Mouse (Mus musculus) ES-E14 (cell line): ENCODE data around the gene Gngt2. TPM values are rescaled to one million over a fixed set of nuclear protein-coding genes. Genes with fewer than 3 reads are reported as not detected.

Experiments used
- DNase-seq: peaks from one replicate; pipeline ENCODE4 v3.0.0-alpha.2; 2013; ENCODE audit warnings: low read depth, low spot score
- H3K27ac ChIP-seq: 2 replicates; pipeline ENCODE4 v1.5.1; 2012; ENCODE audit warnings: low read depth, mild to moderate bottlenecking, low read length, moderate library complexity, mixed read lengths; ENCODE audit not compliant: poor library complexity, insufficient read depth, severe bottlenecking
- H3K36me3 ChIP-seq: 2 replicates; pipeline ENCODE4 v1.6.1; 2012; ENCODE audit warnings: mild to moderate bottlenecking, low read length, moderate library complexity, mixed read lengths; ENCODE audit not compliant: control insufficient read depth, poor library complexity, insufficient read depth, severe bottlenecking
- H3K4me1 ChIP-seq, 2 experiments: fragments of 150-350 bp in 1 of 2; sonication (generic) in 1 of 2; 2 replicates each; pipeline ENCODE4 v1.6.1; 2012; ENCODE audit warnings: low read length in 2 of 2, mild to moderate bottlenecking in 1 of 2, mixed read lengths in 1 of 2; ENCODE audit not compliant: control insufficient read depth in 2 of 2, insufficient read depth in 2 of 2, poor library complexity in 1 of 2
- H3K4me3 ChIP-seq, 2 experiments: fragments of 150-350 bp in 1 of 2; sonication (generic) in 1 of 2; 2 replicates each; pipeline ENCODE4 v1.5.1; 2012; ENCODE audit warnings: low read length in 2 of 2, low read depth in 1 of 2, mild to moderate bottlenecking in 1 of 2, mixed read lengths in 1 of 2; ENCODE audit not compliant: insufficient read depth in 1 of 2, poor library complexity in 1 of 2, severe bottlenecking in 1 of 2
- H3K9ac ChIP-seq: 2 replicates; pipeline ENCODE4 v1.6.1; 2012; ENCODE audit warnings: low read depth, mild to moderate bottlenecking, low read length, mixed read lengths; ENCODE audit not compliant: poor library complexity, insufficient read depth, severe bottlenecking
- H3K9me3 ChIP-seq: fragments of 150-350 bp; sonication (generic); 2 replicates; pipeline ENCODE4 v1.6.1; 2012; ENCODE audit warnings: low read depth, mild to moderate bottlenecking, low read length; ENCODE audit not compliant: control insufficient read depth, insufficient read depth
- CHD2 ChIP-seq: IDR thresholded peaks from 2 replicates; pipeline ENCODE4 v1.6.1; 2014; ENCODE audit warnings: mild to moderate bottlenecking, low read depth, low read length, inconsistent platforms
- HCFC1 ChIP-seq: IDR thresholded peaks from 2 replicates; pipeline ENCODE4 v1.6.1; 2012; ENCODE audit warnings: low read length, inconsistent platforms, borderline replicate concordance; ENCODE audit not compliant: insufficient read depth
- MAFK ChIP-seq: IDR thresholded peaks from 2 replicates; pipeline ENCODE4 v1.6.1; 2014; ENCODE audit warnings: mild to moderate bottlenecking, low read depth, low read length, inconsistent platforms; ENCODE audit not compliant: insufficient read depth
- ZC3H11A ChIP-seq: IDR thresholded peaks from 2 replicates; pipeline ENCODE4 v1.6.1; 2012; ENCODE audit warnings: low read depth, mild to moderate bottlenecking, inconsistent platforms, low read length, borderline replicate concordance
- ZNF384 ChIP-seq: IDR thresholded peaks from 2 replicates; pipeline ENCODE4 v1.6.1; 2012; ENCODE audit warnings: low read depth, low read length, inconsistent platforms
- in situ Hi-C, 2 experiments: fragments of 600-800 bp; cut with MboI; formaldehyde crosslinking; loops; one replicate each; pipeline ENCODE4 v1.15.1; 2025; ENCODE audit warnings: low sequenced_read_pairs in 2 of 2, inconsistent platforms in 1 of 2; ENCODE audit not compliant: unreplicated experiment in 2 of 2
- total RNA-seq: library from RNA; depleted of rRNA; stranded (reverse); fragments of 300-350 nt; gene quantifications from 2 replicates; pipeline ENCODE4 v1.2.3, GENCODE M21; 2012

The Gngt2 gene
- total RNA-seq, 1 experiment = 9.2 TPM

- Histone ChIP-seq H3K4me3 (no peak overlapping the region; a peak in 1 of 4 replicates), H3K9ac (no peak overlapping the region), H3K27ac (no peak overlapping the region), H3K4me1 (peaks cover 5 to 36% of the 10 kb centered on the region in 2 experiments; a peak in 2 of 4 replicates), H3K9me3 (no peaks in the 10 kb centered on the region), H3K36me3 (no peaks in the 10 kb centered on the region)
- no peak for TF ChIP-seq ZNF384
- TF ChIP-seq CHD2 = no peak
- no peak for TF ChIP-seq HCFC1
- no peak for TF ChIP-seq ZC3H11A
- TF ChIP-seq MAFK = no peak
- in situ Hi-C loops = no loop called here
- DNase-seq = no peak
Measured at GRCm38 (mm10) chr11:95833006-95833570, 3.9 kb upstream of the Gngt2 start.

GRCm38 (mm10) chr11:95833631-95834142 is 3.3 kb upstream of the Gngt2 start:
- in situ Hi-C loops = no loop called here
- H3K27ac ChIP-seq = no peak overlapping the region
- no peak for DNase-seq
- H3K9ac ChIP-seq = no peak overlapping the region
- no peaks in the 10 kb centered on the region for H3K36me3 ChIP-seq
- peak overlapping the region in 1 of 2 experiments; percentile 32; a peak in 2 of 4 replicates for H3K4me3 ChIP-seq
- no peaks in the 10 kb centered on the region for H3K9me3 ChIP-seq
- peaks cover 5 to 36% of the 10 kb centered on the region in 2 experiments; a peak in 2 of 4 replicates for H3K4me1 ChIP-seq
- TF ChIP-seq CHD2 (no peak), MAFK (no peak), ZNF384 (no peak), HCFC1 (no peak), ZC3H11A (no peak)

GRCm38 (mm10) chr11:95834143-95834667 is 2.8 kb upstream of the Gngt2 start:
- Histone ChIP-seq H3K36me3 (no peaks in the 10 kb centered on the region), H3K4me3 (peak overlapping the region in 1 of 2 experiments; percentile 32; a peak in 1 of 4 replicates), H3K27ac (no peak overlapping the region), H3K9ac (no peak overlapping the region), H3K4me1 (peaks cover 5 to 38% of the 10 kb centered on the region in 2 experiments; a peak in 2 of 4 replicates), H3K9me3 (no peaks in the 10 kb centered on the region)
- TF ChIP-seq HCFC1 (no peak), MAFK (no peak), CHD2 (no peak), ZC3H11A (no peak), ZNF384 (no peak)
- in situ Hi-C loops = no loop called here
- DNase-seq = no peak

GRCm38 (mm10) chr11:95834742-95835710 is 2.0 kb upstream of the Gngt2 start:
- no peak for DNase-seq
- H3K4me1 ChIP-seq = peaks cover 5 to 38% of the 10 kb centered on the region in 2 experiments; a peak in 2 of 4 replicates
- H3K9ac ChIP-seq = no peak overlapping the region
- H3K9me3 ChIP-seq = no peaks in the 10 kb centered on the region
- TF ChIP-seq CHD2 (no peak), ZNF384 (no peak), ZC3H11A (no peak), HCFC1 (no peak), MAFK (no peak)
- in situ Hi-C loops = no loop called here
- H3K27ac ChIP-seq = no peak overlapping the region
- no peak overlapping the region for H3K4me3 ChIP-seq
- H3K36me3 ChIP-seq = no peaks in the 10 kb centered on the region
